Mouse (Mus musculus): ENCODE measurements at regions not wholly inside any gene's neighbourhood (a gene's known extent, or its start where the extent isn't known, plus 50 kb on each side); places are given as distances from the start of the nearest gene placed in this dataset.

- Histone ChIP-seq H3K27me3 (ENCODE audit: control insufficient read depth, insufficient read depth, low read length) (no peaks in the 10 kb centered on the region), H3K27ac (ENCODE audit: control insufficient read depth, insufficient read depth, low read depth, low read length) (no peak overlapping the region), H3K4me1 (ENCODE audit: control insufficient read depth, insufficient read depth, low read length) (no peaks in the 10 kb centered on the region), H3K4me3 (ENCODE audit: control insufficient read depth, low read depth, low read length) (no peak overlapping the region), H3K36me3 (ENCODE audit: control insufficient read depth, insufficient read depth, low read length) (no peaks in the 10 kb centered on the region)
- no peak for TF ChIP-seq POLR2A (IDR thresholded peaks at IDR 0.05; ENCODE audit: control insufficient read depth, low read depth, low read length)
These were observed 523.7 kb upstream of the Mon1b start for GRCm38 (mm10) chr8:113111665-113112064.

DNA sequence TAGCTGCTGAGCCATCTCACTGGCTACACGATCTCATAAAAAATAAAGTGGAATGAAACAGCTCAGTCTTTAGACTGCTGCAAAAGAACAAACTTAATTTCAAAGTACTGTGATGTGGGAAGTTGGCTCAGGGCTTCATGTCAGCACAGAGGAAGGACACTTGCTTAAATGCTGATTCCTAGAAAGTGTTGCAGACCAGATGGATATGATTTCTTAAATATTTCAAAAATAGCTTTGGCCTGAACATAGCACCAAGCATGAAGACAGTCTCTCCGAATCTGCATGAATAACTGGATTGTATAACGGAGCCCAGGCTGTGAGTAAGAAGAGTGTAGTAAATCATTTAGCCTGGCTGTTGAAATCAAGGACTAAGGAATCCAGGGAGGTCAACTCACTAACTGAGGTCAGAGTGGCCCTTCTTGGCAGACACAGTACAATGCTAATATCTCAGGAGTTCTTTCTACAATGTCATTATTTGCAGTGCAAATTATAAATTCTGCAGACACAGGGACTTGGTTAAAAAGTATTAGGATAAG, 521.2 kb upstream of the Mon1b start:
- Histone ChIP-seq H3K27ac (ENCODE audit: control insufficient read depth, insufficient read depth, low read depth, low read length) (no peak overlapping the region), H3K27me3 (ENCODE audit: control insufficient read depth, insufficient read depth, low read length) (no peaks in the 10 kb centered on the region), H3K4me1 (ENCODE audit: control insufficient read depth, insufficient read depth, low read length) (no peaks in the 10 kb centered on the region), H3K4me3 (ENCODE audit: control insufficient read depth, low read depth, low read length) (no peak overlapping the region), H3K36me3 (ENCODE audit: control insufficient read depth, insufficient read depth, low read length) (no peaks in the 10 kb centered on the region)
- TF ChIP-seq POLR2A (IDR thresholded peaks at IDR 0.05; ENCODE audit: control insufficient read depth, low read depth, low read length) (no peak), CTCF (IDR thresholded peaks at IDR 0.05; ENCODE audit: control insufficient read depth, insufficient read depth, insufficient replicate concordance, low read depth, low read length) (no peak)

- Histone ChIP-seq H3K4me1 (ENCODE audit: control insufficient read depth, insufficient read depth, low read length) (no peaks in the 10 kb centered on the region), H3K27me3 (ENCODE audit: control insufficient read depth, insufficient read depth, low read length) (no peaks in the 10 kb centered on the region), H3K27ac (ENCODE audit: control insufficient read depth, insufficient read depth, low read depth, low read length) (no peak overlapping the region), H3K36me3 (ENCODE audit: control insufficient read depth, insufficient read depth, low read length) (no peaks in the 10 kb centered on the region), H3K4me3 (ENCODE audit: control insufficient read depth, low read depth, low read length) (no peak overlapping the region)
- TF ChIP-seq CTCF (IDR thresholded peaks at IDR 0.05; ENCODE audit: control insufficient read depth, insufficient read depth, insufficient replicate concordance, low read depth, low read length): no peak
- no peak for TF ChIP-seq POLR2A (IDR thresholded peaks at IDR 0.05; ENCODE audit: control insufficient read depth, low read depth, low read length)
These were observed 518.1 kb upstream of the Mon1b start for GRCm38 (mm10) chr8:113117241-113117640.

DNA sequence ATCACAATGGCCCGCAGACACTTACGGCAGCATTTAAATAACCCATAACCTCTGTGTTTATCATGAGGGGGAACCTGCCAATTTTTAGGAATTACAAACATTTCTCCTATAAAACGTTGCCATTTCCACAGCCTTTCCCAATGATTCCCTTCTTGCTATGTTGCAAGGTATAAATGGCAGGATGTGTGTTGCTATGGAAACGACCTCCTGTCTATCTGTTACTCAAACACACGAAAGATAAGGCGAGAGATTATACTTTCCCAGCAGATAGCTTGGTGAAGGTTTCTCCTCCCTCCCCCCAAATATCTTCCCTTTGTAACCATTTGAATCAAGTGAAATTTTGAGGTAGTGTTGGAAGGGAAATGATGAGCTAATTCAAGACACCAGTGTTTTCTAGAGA, 509.8 kb upstream of the Mon1b start:
- TF ChIP-seq CTCF (IDR thresholded peaks at IDR 0.05; ENCODE audit: control insufficient read depth, insufficient read depth, insufficient replicate concordance, low read depth, low read length): no peak
- no peak for TF ChIP-seq POLR2A (IDR thresholded peaks at IDR 0.05; ENCODE audit: control insufficient read depth, low read depth, low read length)
- H3K36me3 ChIP-seq (ENCODE audit: control insufficient read depth, insufficient read depth, low read length): no peaks in the 10 kb centered on the region
- no peaks in the 10 kb centered on the region for H3K27me3 ChIP-seq (ENCODE audit: control insufficient read depth, insufficient read depth, low read length)
- H3K4me1 ChIP-seq (ENCODE audit: control insufficient read depth, insufficient read depth, low read length): no peaks in the 10 kb centered on the region
- no peak overlapping the region for H3K4me3 ChIP-seq (ENCODE audit: control insufficient read depth, low read depth, low read length)
- no peak overlapping the region for H3K27ac ChIP-seq (ENCODE audit: control insufficient read depth, insufficient read depth, low read depth, low read length)

DNA sequence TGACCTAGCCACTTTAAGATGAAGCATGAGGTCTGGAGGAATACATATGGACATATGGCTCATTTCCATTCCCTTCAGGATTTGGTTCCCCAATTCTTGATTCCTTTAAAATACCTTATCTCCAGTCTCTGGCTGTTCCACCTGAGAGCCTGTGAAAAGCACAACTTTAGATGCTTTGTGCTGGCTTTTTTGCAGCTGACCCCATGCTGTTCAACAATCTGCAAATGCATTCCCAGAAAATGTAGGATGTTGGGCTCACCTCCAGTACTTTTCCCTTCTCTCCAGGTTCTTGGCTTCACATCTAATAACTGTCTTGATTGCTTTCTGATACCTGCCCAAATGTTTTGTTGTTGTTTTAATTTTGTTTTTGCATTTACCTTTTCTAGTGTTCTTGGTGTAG, 498.0 kb upstream of the Mon1b start:
- H3K27ac ChIP-seq (ENCODE audit: control insufficient read depth, insufficient read depth, low read depth, low read length): no peak overlapping the region
- no peaks in the 10 kb centered on the region for H3K4me1 ChIP-seq (ENCODE audit: control insufficient read depth, insufficient read depth, low read length)

DNA sequence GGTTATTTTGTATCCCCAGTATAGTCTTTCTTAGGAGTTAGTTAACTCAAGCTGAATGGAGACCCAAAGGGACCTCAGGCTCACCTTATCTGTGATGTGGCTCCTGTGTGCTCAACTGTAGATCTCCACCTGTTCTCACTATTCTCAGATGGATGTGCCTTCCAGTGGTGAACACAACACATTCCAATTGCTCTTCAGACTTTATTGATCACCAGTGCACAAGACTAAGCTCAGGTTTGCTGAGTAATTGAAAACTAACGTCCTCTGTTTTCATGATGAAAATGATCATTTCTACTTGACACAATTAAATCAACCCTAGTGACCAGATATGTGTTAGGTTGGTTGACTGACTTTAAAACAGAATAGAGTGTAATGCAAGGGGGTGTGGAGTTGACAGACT, 495.4 kb upstream of the Mon1b start:
- Histone ChIP-seq H3K27me3 (ENCODE audit: control insufficient read depth, insufficient read depth, low read length) (no peaks in the 10 kb centered on the region), H3K27ac (ENCODE audit: control insufficient read depth, insufficient read depth, low read depth, low read length) (no peak overlapping the region), H3K36me3 (ENCODE audit: control insufficient read depth, insufficient read depth, low read length) (no peaks in the 10 kb centered on the region), H3K4me3 (ENCODE audit: control insufficient read depth, low read depth, low read length) (no peak overlapping the region), H3K4me1 (ENCODE audit: control insufficient read depth, insufficient read depth, low read length) (no peaks in the 10 kb centered on the region)
- TF ChIP-seq POLR2A (IDR thresholded peaks at IDR 0.05; ENCODE audit: control insufficient read depth, low read depth, low read length) (no peak), CTCF (IDR thresholded peaks at IDR 0.05; ENCODE audit: control insufficient read depth, insufficient read depth, insufficient replicate concordance, low read depth, low read length) (no peak)

More for the DNA sequence above, 498.0 kb upstream of the Mon1b start:
- H3K4me3 ChIP-seq (ENCODE audit: control insufficient read depth, low read depth, low read length): no peak overlapping the region
- no peaks in the 10 kb centered on the region for H3K36me3 ChIP-seq (ENCODE audit: control insufficient read depth, insufficient read depth, low read length)
- no peaks in the 10 kb centered on the region for H3K27me3 ChIP-seq (ENCODE audit: control insufficient read depth, insufficient read depth, low read length)
- TF ChIP-seq CTCF (IDR thresholded peaks at IDR 0.05; ENCODE audit: control insufficient read depth, insufficient read depth, insufficient replicate concordance, low read depth, low read length) (no peak), POLR2A (IDR thresholded peaks at IDR 0.05; ENCODE audit: control insufficient read depth, low read depth, low read length) (no peak)

DNA sequence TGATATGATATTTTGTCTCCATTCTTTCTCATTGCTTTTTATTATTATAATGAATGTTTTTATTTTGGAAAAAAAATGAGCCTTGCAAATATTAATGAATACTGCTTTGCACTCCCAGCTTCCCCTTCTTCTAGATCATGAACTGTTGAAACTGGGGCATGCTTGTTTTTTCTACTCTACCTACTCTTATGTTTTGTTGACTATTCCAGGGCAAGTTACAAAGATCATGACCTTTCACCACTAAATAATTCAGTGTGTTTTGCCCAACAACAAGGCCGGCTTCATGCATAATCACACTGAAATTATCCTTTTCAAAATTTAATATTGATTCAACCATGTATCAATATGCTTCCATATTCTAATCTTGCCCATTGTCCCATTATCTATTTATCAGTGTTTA, 494.3 kb upstream of the Mon1b start:
- H3K36me3 ChIP-seq (ENCODE audit: control insufficient read depth, insufficient read depth, low read length): no peaks in the 10 kb centered on the region
- no peaks in the 10 kb centered on the region for H3K27me3 ChIP-seq (ENCODE audit: control insufficient read depth, insufficient read depth, low read length)
- TF ChIP-seq POLR2A (IDR thresholded peaks at IDR 0.05; ENCODE audit: control insufficient read depth, low read depth, low read length) (no peak), CTCF (IDR thresholded peaks at IDR 0.05; ENCODE audit: control insufficient read depth, insufficient read depth, insufficient replicate concordance, low read depth, low read length) (no peak)
- H3K4me3 ChIP-seq (ENCODE audit: control insufficient read depth, low read depth, low read length): no peak overlapping the region
- no peaks in the 10 kb centered on the region for H3K4me1 ChIP-seq (ENCODE audit: control insufficient read depth, insufficient read depth, low read length)
- no peak overlapping the region for H3K27ac ChIP-seq (ENCODE audit: control insufficient read depth, insufficient read depth, low read depth, low read length)

- H3K27me3 ChIP-seq (ENCODE audit: control insufficient read depth, insufficient read depth, low read length): no peaks in the 10 kb centered on the region
- H3K27ac ChIP-seq (ENCODE audit: control insufficient read depth, insufficient read depth, low read depth, low read length): no peak overlapping the region
- no peak for TF ChIP-seq CTCF (IDR thresholded peaks at IDR 0.05; ENCODE audit: control insufficient read depth, insufficient read depth, insufficient replicate concordance, low read depth, low read length)
- TF ChIP-seq POLR2A (IDR thresholded peaks at IDR 0.05; ENCODE audit: control insufficient read depth, low read depth, low read length): no peak
- no peaks in the 10 kb centered on the region for H3K36me3 ChIP-seq (ENCODE audit: control insufficient read depth, insufficient read depth, low read length)
- no peaks in the 10 kb centered on the region for H3K4me1 ChIP-seq (ENCODE audit: control insufficient read depth, insufficient read depth, low read length)
- no peak overlapping the region for H3K4me3 ChIP-seq (ENCODE audit: control insufficient read depth, low read depth, low read length)
These were observed 458.8 kb upstream of the Mon1b start for GRCm38 (mm10) chr8:113176591-113176990.

All from testis, adult 2 months (tissue).